ENCODE assay signal across 8 mouse cellular contexts in the genomic region with DNA sequence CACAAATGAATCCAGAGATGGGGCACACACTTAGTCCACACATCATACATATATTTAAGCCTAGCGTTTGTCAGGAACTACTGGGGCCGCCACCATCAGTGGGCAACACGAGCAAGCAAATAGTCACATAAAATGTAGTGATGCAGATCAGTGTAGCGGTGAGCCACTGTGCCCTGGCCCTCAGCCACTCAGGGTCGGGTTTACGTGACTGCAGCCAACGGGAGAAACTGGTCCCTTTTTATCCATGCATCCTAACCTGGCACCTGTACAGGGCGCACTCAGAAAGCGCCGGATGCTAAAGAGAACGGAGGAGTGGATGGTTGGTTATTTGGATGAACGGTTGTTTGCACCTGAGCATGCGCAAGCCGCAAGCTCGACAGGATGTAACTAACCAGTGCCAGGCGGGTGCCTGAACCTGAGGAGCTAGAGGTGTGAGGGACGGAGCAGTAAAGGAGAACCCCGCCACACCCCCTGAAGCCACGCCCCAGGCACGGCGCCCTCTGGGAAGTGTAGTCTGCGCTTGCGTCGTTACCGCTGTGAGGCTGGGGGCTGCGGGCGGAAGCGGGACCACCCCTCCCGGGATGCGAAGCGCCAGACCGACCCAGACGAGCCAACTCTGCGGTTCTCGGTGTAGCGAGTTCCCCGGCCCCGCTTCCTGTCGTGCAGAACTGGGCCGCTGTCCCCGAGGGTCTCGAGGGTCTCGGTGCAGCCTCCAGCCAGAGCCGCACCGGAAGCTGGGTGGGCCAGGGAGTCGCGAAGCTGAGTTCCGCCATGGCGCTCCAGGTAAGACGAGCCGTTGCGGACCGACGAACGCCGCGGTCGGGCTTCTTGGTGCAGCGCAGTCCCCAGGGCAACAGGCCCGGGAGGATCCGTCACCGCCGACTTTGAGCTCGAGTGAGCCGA. TPM values are rescaled to one million over a fixed set of nuclear protein-coding genes. Genes with fewer than 3 reads are reported as not detected.
A peak's percentile ranks its signal among the peaks of the same experiment; 100 is the strongest.
DNase-seq lines count a peak whose midpoint lies in the region; ATAC-seq lines count a peak whose summit lies in the region.

A gene (plus strand): TSS at position 482 of the 903 bp plus-strand sequence.

- intact Hi-C loops in gastrocnemius, postnatal 14 days (cut with DNase I; ENCODE audit: low total_unique reads) = no loop called here

- peak; percentile 91 for ATAC-seq in megakaryocyte, adult 5-6 weeks (ENCODE audit: poor library complexity, severe bottlenecking)

- DNase-seq in adrenal gland, adult 2 months = peak; percentile 89
- DNase-seq in embryo, embryonic 10.5 days (ENCODE audit: low spot score) = peak; percentile 88
- DNase-seq in gastrocnemius, postnatal 14 days = peak; percentile 78
- peak; percentile 92 for DNase-seq in induced T-regulatory cell, adult 2 months (ENCODE audit: low read depth)
- DNase-seq in left cerebral cortex, adult 8-10 months (ENCODE audit: low spot score in 2 of 2) = peak; percentile 75 to 89
- DNase-seq in right cerebral cortex, adult 2 months (ENCODE audit: low spot score in 2 of 2) = peak; percentile 83 to 86
- DNase-seq in urinary bladder, postnatal 36 days (ENCODE audit: low spot score in 2 of 2) = peak; percentile 82 to 83

RNA-seq across cellular contexts. Expression of the gene that starts here (rescaled TPM):
- total RNA-seq in adrenal gland, adult 2 months (2021) = 10 to 100 TPM; 30.9 to 31.3 TPM
- 42.5 and 55.2 TPM in 2 replicates for polyA plus RNA-seq in adrenal gland, adult 2 months (2012; rRNA removed)
- total RNA-seq in gastrocnemius, postnatal 14 days (2021) = 10 to 100 TPM in 1 of 2 experiments, 1 to 10 TPM in 1; 8.7 to 11.0 TPM
- 10 to 100 TPM; 42.8 to 63.6 (median 53.0) TPM for total RNA-seq in left cerebral cortex, adult 8-10 months (2022)
- total RNA-seq in megakaryocyte, adult 5-6 weeks (2015) = 0.67 and 1.1 TPM in 2 replicates
- 1.2 and 1.9 TPM in 2 replicates for total RNA-seq in megakaryocyte, adult 5-6 weeks (2017)

Comparison
In these comparisons a context has a peak if more than half of its experiments do, and no peak if none do; other contexts are left out.
1. Peak in every context shown above with its lines: DNase-seq and ATAC-seq.